Mouse (Mus musculus): ENCODE measurements around the gene Erlin1.

- TF ChIP-seq RAD21 (IDR thresholded peaks at IDR 0.05; ENCODE audit: low read depth, low read length) (no peak), CTCF (conservative IDR thresholded peaks at IDR 0.05 in 1 of 2, IDR thresholded peaks at IDR 0.05 in 1 of 2; ENCODE audit: low read depth in 2 of 2, low read length in 2 of 2) (no peak)
These were observed 9.4 kb downstream of the Erlin1 start for GRCm38 (mm10) chr19:44060226-44060625.
